Mouse (Mus musculus): ENCODE measurements around the gene Atp6v1c2. TPM values are rescaled to one million over a fixed set of nuclear protein-coding genes. Genes with fewer than 3 reads are reported as not detected.

Gene Atp6v1c2
- polyA plus RNA-seq (2012; rRNA removed): 2.7 and 3.5 TPM in 2 replicates

GRCm38 (mm10) chr12:17329259-17329658 lies at the start of gene Atp6v1c2:
Atp6v1c2 (minus strand) TSS chr12:17329359.

GRCm38 (mm10) chr12:17348048-17349036 lies 19.2 kb upstream of the Atp6v1c2 start, which contains the start of gene Nol10:
Nol10 (plus strand) TSS chr12:17348458.

GRCm38 (mm10) chr12:17265971-17266672 lies 63.0 kb downstream of the Atp6v1c2 start, which contains the start of gene Pdia6:
Pdia6 (plus strand) TSS chr12:17266545.

Other genes starting within 250 kb of the Atp6v1c2 start
- 4.5 and 6.6 TPM in 2 replicates for gene Kcnf1, start 152.5 kb downstream of the Atp6v1c2 start, polyA plus RNA-seq (2012; rRNA removed)
- gene Pdia6, start 62.8 kb downstream of the Atp6v1c2 start, polyA plus RNA-seq (2012; rRNA removed): 11.3 and 13.4 TPM in 2 replicates
- gene Nol10, start 19.1 kb upstream of the Atp6v1c2 start, polyA plus RNA-seq (2012; rRNA removed): 1.1 and 1.8 TPM in 2 replicates
- 17.9 and 24.3 TPM in 2 replicates for gene Odc1, start 215.4 kb upstream of the Atp6v1c2 start, polyA plus RNA-seq (2012; rRNA removed)

Data from stomach, adult 2 months (tissue).